Mouse (Mus musculus) heart, adult 11 months (tissue): Measurements from ENCODE around the gene Rad21l.

Experiments used
- DNase-seq: peaks from one replicate; pipeline ENCODE4 v3.0.0; 2022

Rad21l gene

GRCm38 (mm10) chr2:151668433-151668832 lies at the start of gene Rad21l:
Gene Rad21l (minus strand): TSS chr2:151668533.
- no peak for DNase-seq

- no peak for DNase-seq
These were observed 48.2 kb upstream of the Rad21l start for GRCm38 (mm10) chr2:151716318-151717055.

- no peak for DNase-seq
These were observed 47.2 kb upstream of the Rad21l start for GRCm38 (mm10) chr2:151715526-151715925.

- DNase-seq = no peak
These were observed 44.3 kb upstream of the Rad21l start for GRCm38 (mm10) chr2:151712647-151713046.

- no peak for DNase-seq
These were observed 34.5 kb upstream of the Rad21l start for GRCm38 (mm10) chr2:151702851-151703190.

GRCm38 (mm10) chr2:151702146-151702850 lies 34.0 kb upstream of the Rad21l start:
- DNase-seq = peak; percentile 91

GRCm38 (mm10) chr2:151701231-151702145 lies 33.2 kb upstream of the Rad21l start, which contains the start of gene Tmem74b:
Gene Tmem74b (plus strand): TSS chr2:151702008.
- no peak for DNase-seq

GRCm38 (mm10) chr2:151682976-151683375 lies 14.6 kb upstream of the Rad21l start:
- peak; percentile 61 for DNase-seq

- peak; percentile 77 for DNase-seq
These were observed 14.0 kb upstream of the Rad21l start for GRCm38 (mm10) chr2:151682357-151682756.

GRCm38 (mm10) chr2:151676234-151676633 lies 7.9 kb upstream of the Rad21l start:
- no peak for DNase-seq

GRCm38 (mm10) chr2:151670968-151671329 lies 2.6 kb upstream of the Rad21l start:
- no peak for DNase-seq

- DNase-seq = no peak
These were observed 2.0 kb upstream of the Rad21l start for GRCm38 (mm10) chr2:151670026-151670967.

- no peak for DNase-seq
These were observed 16.3 kb downstream of the Rad21l start for GRCm38 (mm10) chr2:151652053-151652452.

- peak; percentile 63 for DNase-seq
These were observed 32.3 kb downstream of the Rad21l start for GRCm38 (mm10) chr2:151636015-151636402.

GRCm38 (mm10) chr2:151635362-151636014 lies 32.8 kb downstream of the Rad21l start:
- DNase-seq = no peak

GRCm38 (mm10) chr2:151634903-151635302 lies 33.4 kb downstream of the Rad21l start:
- DNase-seq = no peak

- DNase-seq = peak; percentile 57
These were observed 35.4 kb downstream of the Rad21l start for GRCm38 (mm10) chr2:151632982-151633381.

- peak; percentile 98 for DNase-seq
These were observed 36.0 kb downstream of the Rad21l start, which contains the start of gene Snph for GRCm38 (mm10) chr2:151632159-151632814. Gene Snph (minus strand): TSS chr2:151632593.

GRCm38 (mm10) chr2:151631406-151632158 lies 36.8 kb downstream of the Rad21l start:
- peak; percentile 75 for DNase-seq

GRCm38 (mm10) chr2:151629310-151629709 lies 39.0 kb downstream of the Rad21l start:
- DNase-seq = peak; percentile 41
